Mouse (Mus musculus) kidney, embryonic 14.5 days (tissue): Measurements from ENCODE around the gene Cacnb3. TPM values are rescaled to one million over a fixed set of nuclear protein-coding genes. Genes with fewer than 3 reads are reported as not detected.

ENCODE experiments used
- ATAC-seq: fragments of 200-750 bp; cut with Nextera tagmentation; 2 replicates; pipeline ENCODE4 v1.8.0; 2017; ENCODE audit warnings: moderate number of reproducible peaks, mild to moderate bottlenecking, moderate TSS enrichment, moderate library complexity; ENCODE audit not compliant: low FRiP score, low TSS enrichment
- H3K27ac ChIP-seq: fragments of 300-500 bp; sonication (generic); 2 replicates; pipeline ENCODE4 v1.5.1; 2014; ENCODE audit warnings: low read depth, mild to moderate bottlenecking, low read length, moderate library complexity, mixed read lengths
- H3K27me3 ChIP-seq: fragments of 300-500 bp; sonication (generic); 2 replicates; pipeline ENCODE4 v1.6.1; 2014; ENCODE audit warnings: mild to moderate bottlenecking, low read length; ENCODE audit not compliant: control insufficient read depth, insufficient read depth
- H3K36me3 ChIP-seq: fragments of 300-500 bp; sonication (generic); 2 replicates; pipeline ENCODE4 v1.6.1; 2014; ENCODE audit warnings: low read length, mixed read lengths; ENCODE audit not compliant: control insufficient read depth, insufficient read depth
- H3K4me1 ChIP-seq: fragments of 300-500 bp; sonication (generic); 2 replicates; pipeline ENCODE4 v1.6.1; 2014; ENCODE audit warnings: low read length, mixed read lengths; ENCODE audit not compliant: control insufficient read depth, insufficient read depth
- H3K4me2 ChIP-seq: fragments of 300-500 bp; sonication (generic); replicated peaks from 2 replicates; pipeline ENCODE4 v1.6.1; 2014; ENCODE audit warnings: low read depth, mild to moderate bottlenecking, low read length
- H3K4me3 ChIP-seq: fragments of 300-500 bp; sonication (generic); 2 replicates; pipeline ENCODE4 v1.5.1; 2014; ENCODE audit warnings: mild to moderate bottlenecking, low read length
- H3K9ac ChIP-seq: fragments of 300-500 bp; sonication (generic); 2 replicates; pipeline ENCODE4 v1.6.1; 2014; ENCODE audit warnings: low read depth, mild to moderate bottlenecking, low read length, moderate library complexity
- H3K9me3 ChIP-seq: fragments of 300-500 bp; sonication (generic); 2 replicates; pipeline ENCODE4 v1.6.1; 2016; ENCODE audit warnings: low read length; ENCODE audit not compliant: control insufficient read depth
- WGBS: fragments of 180-500 bp; shearing (Covaris S2); extraction: QIAGEN DNeasy Blood & Tissue Kit; methylation state at CpG from one replicate; pipeline ENCODE4 v1.1.7; 2014; 5-methylcytosine and 5-hydroxymethylcytosine counted together
- polyA plus RNA-seq: library from polyadenylated mRNA; unstranded; fragments of >200 nt; fragmentation: Nextera tagmentation; extraction: Ambion mirVana; gene quantifications from 2 replicates; pipeline ENCODE4 v1.2.1, GENCODE M21; 2014

The Cacnb3 gene
- polyA plus RNA-seq, 1 experiment from 2014 or later, result 26.5 TPM

DNA sequence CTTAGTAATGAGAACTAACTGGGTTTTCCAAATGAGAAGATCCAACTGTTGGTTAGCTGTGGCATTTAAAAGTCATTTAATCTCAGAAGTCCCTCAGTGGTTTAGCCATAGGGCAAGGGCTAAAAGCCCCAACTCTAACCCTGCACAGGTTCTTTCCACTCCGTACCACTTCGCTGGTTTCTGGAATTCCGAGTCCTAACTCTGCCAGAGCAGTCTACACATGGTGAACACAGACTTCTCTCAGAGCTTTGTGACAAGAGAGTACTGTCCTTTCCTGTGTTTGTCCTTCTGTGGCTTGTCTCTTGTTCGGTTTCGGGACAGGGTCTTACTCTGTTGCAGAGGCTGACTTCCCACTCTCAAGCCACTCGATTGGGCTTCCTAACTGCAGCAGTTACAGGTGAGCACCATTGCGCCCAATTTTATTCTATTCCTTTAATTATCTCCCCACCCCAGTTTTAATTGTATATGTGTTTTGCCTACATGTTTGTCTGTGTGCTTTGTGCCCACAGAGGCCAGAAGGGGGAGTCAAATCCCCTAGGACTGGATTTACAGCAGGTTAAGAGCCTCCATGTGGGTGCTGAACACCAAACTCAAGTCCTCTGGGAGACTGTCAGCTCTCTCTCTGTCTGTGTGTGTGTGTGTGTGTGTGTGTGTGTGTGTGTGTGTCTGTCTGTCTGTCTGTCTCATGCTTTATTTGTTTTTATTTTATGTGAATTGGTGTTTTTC is 4.0 kb upstream of the Cacnb3 start:
- Histone ChIP-seq H3K27ac (no peak overlapping the region), H3K36me3 (no peaks in the 10 kb centered on the region), H3K4me3 (no peak overlapping the region), H3K9me3 (0 out of 2 replicates have a peak, but pooled peaks cover 5% of the 10 kb centered on the region), H3K4me1 (peaks cover 33% of the 10 kb centered on the region), H3K9ac (no peak overlapping the region), H3K4me2 (no peak overlapping the region), H3K27me3 (peaks cover 7% of the 10 kb centered on the region; the same call in 1 of the 2 replicates)
- no peak for ATAC-seq
- 51% methylated on average over 7 of the region's 7 CpGs for WGBS

DNA sequence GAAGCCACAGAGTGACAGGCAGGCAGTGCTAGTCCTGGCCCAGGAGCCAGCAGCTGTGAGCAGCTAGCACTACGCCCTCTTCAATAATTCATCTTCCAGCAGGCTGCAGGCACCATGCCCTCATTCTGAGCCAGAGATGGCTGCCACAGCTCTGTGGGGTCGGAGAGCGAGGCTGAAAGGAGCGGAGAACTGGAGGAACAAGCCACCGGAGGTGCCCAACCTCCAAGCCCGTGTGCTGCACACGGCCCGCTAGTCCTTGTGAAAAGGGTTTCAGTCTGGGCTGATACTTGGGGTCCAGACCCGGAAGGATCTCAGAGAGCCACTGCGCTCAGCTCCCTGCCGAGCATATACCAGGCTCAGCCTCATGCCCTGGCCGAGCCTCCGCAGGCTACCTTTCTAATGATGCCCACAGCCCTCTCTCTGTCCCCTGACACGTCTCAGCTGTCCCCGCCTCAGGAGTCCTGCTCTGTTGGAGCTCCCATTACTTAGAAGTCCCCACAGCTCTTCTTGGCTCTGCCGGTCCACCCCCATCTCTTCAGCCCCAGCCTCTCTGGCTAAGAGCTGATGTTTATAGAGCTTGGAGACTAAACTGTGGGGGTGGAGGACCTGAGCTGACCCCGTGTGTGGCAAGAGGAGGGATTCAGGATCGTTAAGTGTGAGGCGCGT is 1.9 kb upstream of the Cacnb3 start:
- Histone ChIP-seq H3K27me3 (peaks cover 7% of the 10 kb centered on the region; the same call in 1 of the 2 replicates), H3K9me3 (0 out of 2 replicates have a peak, but pooled peaks cover 5% of the 10 kb centered on the region), H3K36me3 (no peaks in the 10 kb centered on the region), H3K4me2 (peak overlapping the region; percentile 38), H3K27ac (peak overlapping the region; percentile 20; the same call in 1 of the 2 replicates), H3K4me3 (peak overlapping the region; percentile 6), H3K4me1 (peaks cover 49% of the 10 kb centered on the region), H3K9ac (peak overlapping the region; percentile 31; the same call in 1 of the 2 replicates)
- WGBS, result 7% methylated on average over 20 of the region's 20 CpGs
- ATAC-seq, result no peak

DNA sequence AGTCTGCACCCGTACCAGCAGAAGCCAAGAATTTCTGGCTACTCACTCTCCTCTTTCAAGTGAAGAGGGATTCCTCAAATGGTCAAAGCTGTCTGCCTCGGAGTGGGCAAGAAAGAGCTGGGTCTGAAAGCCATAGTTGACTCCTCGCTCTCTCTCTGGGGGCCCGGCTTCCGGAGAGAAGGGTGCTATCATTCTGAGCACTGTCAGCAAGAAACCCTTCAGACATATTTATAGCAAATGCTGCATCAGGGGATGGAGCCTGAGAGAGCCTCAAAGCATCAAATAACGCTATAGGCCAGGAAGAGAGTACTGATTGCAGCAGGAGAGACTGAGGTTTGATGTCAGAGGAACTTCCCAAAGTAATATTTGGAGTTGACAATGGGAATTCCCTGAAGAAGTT is 1.2 kb upstream of the Cacnb3 start:
- no peaks in the 10 kb centered on the region for H3K36me3 ChIP-seq
- H3K4me1 ChIP-seq, result peaks cover 49% of the 10 kb centered on the region
- H3K4me3 ChIP-seq, result no peak overlapping the region
- 16% methylated on average over 6 of the region's 6 CpGs for WGBS
- no peaks in the 10 kb centered on the region for H3K9me3 ChIP-seq
- 0 out of 2 replicates have a peak overlapping the region, but pooled peaks have one; percentile 31 for H3K9ac ChIP-seq
- H3K27ac ChIP-seq, result peak overlapping the region; percentile 20; the same call in 1 of the 2 replicates
- no peak overlapping the region; the same call in 1 of the 2 replicates for H3K4me2 ChIP-seq
- peaks cover 7% of the 10 kb centered on the region; the same call in 1 of the 2 replicates for H3K27me3 ChIP-seq
- no peak for ATAC-seq

DNA sequence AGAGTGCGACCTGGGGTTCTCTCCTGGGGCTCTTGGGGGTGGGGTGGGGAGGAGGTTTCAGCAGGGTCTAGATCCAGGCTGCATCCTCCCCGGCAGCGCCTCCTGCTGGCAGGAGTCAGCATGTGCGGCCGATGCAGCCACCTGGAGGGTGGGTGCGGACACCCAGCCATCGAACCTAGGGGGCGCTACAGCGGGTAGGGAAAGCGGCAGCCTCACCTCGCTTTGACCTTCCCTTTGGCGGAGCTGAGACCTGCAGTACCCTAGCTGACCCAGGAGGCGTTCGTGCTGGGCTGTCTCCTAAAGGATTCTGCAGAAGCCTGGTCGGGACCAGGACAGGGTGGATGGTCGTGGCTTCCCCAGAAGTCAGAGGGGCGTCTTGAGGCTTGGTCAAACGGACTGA is 853 bp downstream of the Cacnb3 start:
- H3K9ac ChIP-seq, result peak overlapping the region; percentile 63; the same call in 1 of the 2 replicates

DNA sequence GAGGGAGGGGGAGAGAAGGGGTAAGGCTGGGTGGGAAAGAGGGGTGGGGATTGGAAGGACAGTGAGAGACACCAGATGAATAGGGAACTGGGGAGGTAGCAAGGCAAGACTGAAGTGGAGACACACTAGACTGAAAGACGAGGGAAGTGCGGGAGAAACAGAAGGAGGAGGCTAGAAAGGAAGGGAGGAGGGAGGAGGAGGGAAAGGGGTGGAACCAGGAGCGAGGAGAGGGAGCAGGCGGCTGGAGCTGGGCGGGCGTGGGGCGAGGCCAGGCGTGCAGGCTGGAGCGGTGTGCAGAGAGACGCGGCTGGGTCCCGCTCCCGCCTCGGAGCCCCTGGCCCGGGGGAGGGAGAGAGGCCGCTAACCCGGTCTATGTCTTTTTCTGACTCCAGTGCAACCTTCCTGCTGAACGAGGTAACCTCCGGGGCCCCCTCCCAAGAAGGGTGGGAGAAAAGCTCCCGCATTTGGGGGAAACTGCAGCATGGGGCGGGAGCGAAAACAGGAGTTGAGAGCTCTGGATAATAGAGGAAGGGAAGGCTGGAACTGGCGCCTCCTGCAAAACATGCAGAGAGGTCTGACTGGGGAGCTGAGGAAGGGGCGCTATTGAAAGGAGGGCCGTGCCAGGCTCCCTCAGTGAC is 1.6 kb downstream of the Cacnb3 start:
- H3K27ac ChIP-seq, result peak overlapping the region; percentile 75
- ATAC-seq, result peak; percentile 68
- peak overlapping the region; percentile 63 for H3K9ac ChIP-seq
- H3K4me2 ChIP-seq, result peak overlapping the region; percentile 95
- H3K27me3 ChIP-seq, result peaks cover 7% of the 10 kb centered on the region; the same call in 1 of the 2 replicates
- H3K9me3 ChIP-seq, result no peaks in the 10 kb centered on the region
- H3K4me1 ChIP-seq, result peaks cover 51% of the 10 kb centered on the region
- peak overlapping the region; percentile 92 for H3K4me3 ChIP-seq
- under 1% methylated on average over 24 of the region's 25 CpGs for WGBS
- no peaks in the 10 kb centered on the region for H3K36me3 ChIP-seq

More for the DNA sequence above, 853 bp downstream of the Cacnb3 start:
- Histone ChIP-seq H3K4me1 (peaks cover 56% of the 10 kb centered on the region), H3K27me3 (peaks cover 7% of the 10 kb centered on the region; the same call in 1 of the 2 replicates), H3K4me3 (peak overlapping the region; percentile 92), H3K36me3 (no peaks in the 10 kb centered on the region), H3K4me2 (peak overlapping the region; percentile 95), H3K27ac (no peak overlapping the region), H3K9me3 (no peaks in the 10 kb centered on the region)
- 0% methylated on average over 18 of the region's 18 CpGs for WGBS
- peak; percentile 24 for ATAC-seq

DNA sequence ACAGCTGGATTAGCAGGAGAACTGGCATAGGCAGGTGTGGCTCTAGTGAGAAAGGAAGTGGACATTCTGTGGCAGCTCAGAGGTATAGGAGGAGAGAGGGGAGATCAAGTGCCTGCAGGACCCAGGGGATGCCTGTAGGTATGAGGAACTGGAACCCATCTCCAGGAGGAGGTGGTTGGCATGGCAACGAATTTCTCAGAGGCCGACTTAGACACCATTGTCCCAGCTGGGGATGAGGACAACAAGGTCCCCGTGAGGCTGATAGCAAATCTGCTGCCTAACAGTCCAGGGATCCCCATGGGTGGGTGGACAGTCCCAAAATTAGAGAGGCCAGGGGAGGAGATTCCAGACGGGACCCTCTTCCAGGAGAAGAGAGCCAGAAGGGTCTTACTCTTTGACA is 2.3 kb downstream of the Cacnb3 start:
- Histone ChIP-seq H3K9ac (peak overlapping the region; percentile 63), H3K4me3 (peak overlapping the region; percentile 92), H3K4me1 (peaks cover 51% of the 10 kb centered on the region), H3K36me3 (no peaks in the 10 kb centered on the region), H3K4me2 (peak overlapping the region; percentile 95), H3K9me3 (no peaks in the 10 kb centered on the region), H3K27ac (no peak overlapping the region), H3K27me3 (peaks cover 7% of the 10 kb centered on the region; the same call in 1 of the 2 replicates)
- WGBS, result 2% methylated on average over 4 of the region's 4 CpGs
- ATAC-seq, result no peak

DNA sequence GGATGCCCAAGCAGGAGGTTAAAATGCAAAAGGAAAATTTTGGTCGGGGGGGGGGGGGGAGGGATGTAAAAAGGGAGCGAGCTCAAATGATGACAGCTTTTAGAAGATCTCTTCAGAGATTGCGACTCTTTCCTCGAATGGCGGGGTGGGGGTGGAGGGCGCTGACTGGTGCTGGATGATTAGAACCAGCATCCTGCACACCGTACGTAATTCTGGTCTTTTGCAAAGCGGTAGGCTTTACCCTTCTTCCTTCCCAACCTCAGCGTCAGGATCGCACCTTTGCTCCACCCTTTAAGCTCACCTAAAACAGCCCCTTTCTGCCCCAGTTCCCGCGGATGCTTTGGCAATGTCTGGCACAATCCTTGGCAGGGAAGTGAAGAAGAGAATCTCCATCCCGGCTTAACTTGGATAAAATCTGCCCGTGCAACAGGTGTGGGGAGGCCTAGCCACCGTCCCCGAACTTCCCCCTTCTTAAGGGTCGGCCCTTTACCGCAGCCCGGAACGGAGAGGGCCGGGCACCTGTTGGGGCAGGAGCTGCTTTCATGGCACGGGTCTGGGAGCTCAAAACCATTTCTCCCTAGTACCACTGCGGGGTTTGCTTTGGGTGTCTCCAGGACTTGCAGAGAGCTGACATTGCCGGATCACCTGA is 3.3 kb downstream of the Cacnb3 start:
- Histone ChIP-seq H3K9me3 (no peaks in the 10 kb centered on the region), H3K27me3 (peaks cover 7% of the 10 kb centered on the region; the same call in 1 of the 2 replicates), H3K4me3 (peak overlapping the region; percentile 92), H3K4me2 (peak overlapping the region; percentile 95), H3K27ac (peak overlapping the region; percentile 76), H3K9ac (peak overlapping the region; percentile 84), H3K36me3 (no peaks in the 10 kb centered on the region), H3K4me1 (peaks cover 43% of the 10 kb centered on the region)
- WGBS, result under 1% methylated on average over 24 of the region's 25 CpGs
- no peak for ATAC-seq

DNA sequence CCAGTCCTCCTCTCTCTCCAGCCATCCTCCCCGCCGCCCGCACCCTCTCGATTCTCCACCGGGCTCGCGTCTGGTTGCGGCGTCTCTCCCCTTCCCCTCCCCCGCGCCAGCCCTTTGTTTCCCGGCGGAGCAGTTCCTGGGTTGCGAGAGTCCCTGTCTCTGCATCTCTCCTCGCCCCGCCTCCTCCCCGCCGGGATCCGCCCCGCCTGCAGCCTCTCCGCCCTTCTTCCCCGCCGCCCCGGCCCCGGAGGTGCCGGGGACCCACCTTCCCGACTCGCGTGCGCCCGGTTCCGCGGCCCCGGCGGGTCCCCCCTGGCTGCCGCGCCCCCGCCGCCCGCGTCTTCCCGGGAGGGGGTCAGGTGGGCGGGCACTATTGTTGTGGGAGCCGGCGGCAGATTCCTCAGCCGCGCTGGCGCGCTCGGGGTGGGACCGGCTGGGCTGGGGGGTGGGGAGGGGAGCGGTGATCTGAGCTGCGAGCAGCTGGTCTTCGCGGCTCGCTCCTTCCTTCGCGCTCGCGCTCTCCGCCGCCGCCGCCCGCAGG is 4.0 kb downstream of the Cacnb3 start:
- Histone ChIP-seq H3K27ac (peak overlapping the region; percentile 76), H3K4me2 (peak overlapping the region; percentile 95), H3K9ac (peak overlapping the region; percentile 84), H3K36me3 (peaks cover 1% of the 10 kb centered on the region; the same call in 1 of the 2 replicates), H3K9me3 (no peaks in the 10 kb centered on the region), H3K27me3 (peaks cover 7% of the 10 kb centered on the region; the same call in 1 of the 2 replicates), H3K4me1 (peaks cover 42% of the 10 kb centered on the region), H3K4me3 (peak overlapping the region; percentile 92)
- WGBS, result 1% methylated on average over 36 of the region's 65 CpGs
- ATAC-seq, result peak; percentile 60
